21 mouse cellular contexts compared by ENCODE assay signal in the genomic region with DNA sequence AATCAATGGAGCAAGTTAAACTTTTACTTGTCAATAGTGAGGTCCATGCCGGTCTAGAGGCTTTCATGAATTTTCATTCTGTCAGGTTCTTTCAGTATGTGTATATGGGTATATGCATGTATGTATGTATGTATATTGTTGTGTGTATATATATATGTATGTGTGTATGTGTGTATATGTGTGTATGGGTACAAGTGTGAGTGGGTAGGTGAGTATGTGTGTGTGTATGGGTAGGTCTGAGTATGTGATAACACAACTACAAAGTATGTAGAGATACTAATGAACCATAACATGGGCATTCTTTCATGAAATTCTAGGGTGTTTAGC.
"Had no signal": no experiment of that assay in that cellular context is flagged by ENCODE, and none has a peak within 500 bp of the region (broad histone marks: within the 10 kb centered on the region; RNA-seq: fewer than 3 reads in every experiment).

No protein-coding gene starts in this region.

- H3K4me1 ChIP-seq: heart, embryonic 13.5 days; heart, embryonic 15.5 days; hindbrain, embryonic 13.5 days; hindbrain, embryonic 15.5 days; kidney, embryonic 15.5 days; limb, embryonic 13.5 days; limb, embryonic 15.5 days; liver, embryonic 12.5 days had no signal

- H3K27me3 ChIP-seq: heart, embryonic 13.5 days; heart, embryonic 15.5 days; hindbrain, embryonic 13.5 days; hindbrain, embryonic 15.5 days; kidney, embryonic 15.5 days; limb, embryonic 13.5 days; limb, embryonic 15.5 days; liver, embryonic 12.5 days had no signal

- H3K36me3 ChIP-seq: heart, embryonic 13.5 days; heart, embryonic 15.5 days; hindbrain, embryonic 13.5 days; hindbrain, embryonic 15.5 days; kidney, embryonic 15.5 days; limb, embryonic 13.5 days; limb, embryonic 15.5 days; liver, embryonic 12.5 days had no signal

- H3K4me2 ChIP-seq: heart, embryonic 11.5 days; heart, embryonic 13.5 days; heart, embryonic 15.5 days; hindbrain, embryonic 13.5 days; hindbrain, embryonic 15.5 days; kidney, embryonic 15.5 days; limb, embryonic 13.5 days; limb, embryonic 15.5 days; liver, embryonic 12.5 days had no signal

- H3K27ac ChIP-seq: heart, adult 2 months; heart, embryonic 13.5 days; heart, embryonic 15.5 days; hindbrain, embryonic 13.5 days; hindbrain, embryonic 15.5 days; hindbrain, postnatal 0 days; kidney, embryonic 15.5 days; kidney, postnatal 0 days; limb, embryonic 13.5 days; limb, embryonic 15.5 days; liver, embryonic 12.5 days had no signal

- DNase-seq: forebrain, postnatal 0 days; gastrocnemius, postnatal 14 days; gastrocnemius, postnatal 36 days; heart, adult 11 months; heart, adult 2 months; heart, postnatal 14 days; heart, postnatal 36 days; layer of hippocampus, adult 9-11 months; layer of hippocampus, postnatal 36 days; left cerebral cortex, postnatal 4 days had no signal

- ATAC-seq: forebrain, postnatal 0 days; hindbrain, postnatal 0 days had no signal

- H3K4me3 ChIP-seq: heart, adult 2 months; heart, embryonic 13.5 days; heart, embryonic 15.5 days; hindbrain, embryonic 13.5 days; hindbrain, embryonic 15.5 days; kidney, embryonic 15.5 days; limb, embryonic 13.5 days; limb, embryonic 15.5 days; liver, embryonic 12.5 days had no signal

- H3K9me3 ChIP-seq: heart, embryonic 13.5 days; heart, embryonic 15.5 days; hindbrain, embryonic 13.5 days; hindbrain, embryonic 15.5 days; kidney, embryonic 15.5 days; limb, embryonic 13.5 days; limb, embryonic 15.5 days; liver, embryonic 12.5 days had no signal

- H3K9ac ChIP-seq: forebrain, postnatal 0 days; heart, embryonic 13.5 days; heart, embryonic 15.5 days; hindbrain, embryonic 13.5 days; hindbrain, embryonic 15.5 days; kidney, embryonic 15.5 days; limb, embryonic 13.5 days; limb, embryonic 15.5 days; liver, embryonic 12.5 days had no signal
